Mouse (Mus musculus) heart, postnatal 0 days (tissue): ENCODE measurements around the gene Dlg3. TPM values are rescaled to one million over a fixed set of nuclear protein-coding genes. Genes with fewer than 3 reads are reported as not detected.

Source experiments
- ATAC-seq: fragments of 200-750 bp; cut with Nextera tagmentation; 2 replicates; pipeline ENCODE4 v1.8.0; 2017; ENCODE audit warnings: low read depth, moderate number of reproducible peaks, moderate library complexity; ENCODE audit not compliant: insufficient read depth
- DNase-seq: peaks from one replicate; pipeline ENCODE4 v3.0.0-alpha.2; 2016; ENCODE audit warnings: low spot score
- H3K27ac ChIP-seq: fragments of 300-500 bp; sonication (generic); 2 replicates; pipeline ENCODE4 v1.5.1; 2014; ENCODE audit warnings: low read depth, mild to moderate bottlenecking
- H3K27me3 ChIP-seq: fragments of 300-500 bp; sonication (generic); 2 replicates; pipeline ENCODE4 v1.6.1; 2014; ENCODE audit warnings: low read length, mixed read lengths; ENCODE audit not compliant: control insufficient read depth, insufficient read depth
- H3K36me3 ChIP-seq: fragments of 300-500 bp; sonication (generic); replicated peaks from 2 replicates; pipeline ENCODE4 v1.6.1; 2014; ENCODE audit warnings: low read length, mixed read lengths; ENCODE audit not compliant: control insufficient read depth, insufficient read depth
- H3K4me1 ChIP-seq: fragments of 300-500 bp; sonication (generic); 2 replicates; pipeline ENCODE4 v1.6.1; 2014; ENCODE audit warnings: antibody characterized with exemption; ENCODE audit not compliant: control insufficient read depth, insufficient read depth
- H3K4me2 ChIP-seq: fragments of 300-500 bp; sonication (generic); 2 replicates; pipeline ENCODE4 v1.6.1; 2014; ENCODE audit warnings: low read depth, mild to moderate bottlenecking, low read length, moderate library complexity
- H3K4me3 ChIP-seq: fragments of 300-500 bp; sonication (generic); 2 replicates; pipeline ENCODE4 v1.5.1; 2014; ENCODE audit warnings: low read depth, low read length
- H3K9ac ChIP-seq: fragments of 300-500 bp; sonication (generic); replicated peaks from 2 replicates; pipeline ENCODE4 v1.6.1; 2014; ENCODE audit warnings: low read depth, low read length, mixed read lengths
- H3K9me3 ChIP-seq: fragments of 300-500 bp; sonication (generic); replicated peaks from 2 replicates; pipeline ENCODE4 v1.6.1; 2016; ENCODE audit warnings: low read length; ENCODE audit not compliant: control insufficient read depth
- CTCF ChIP-seq: IDR thresholded peaks from 2 replicates; pipeline ENCODE4 v1.5.1; 2016; ENCODE audit warnings: antibody characterized with exemption, control low read depth, low read depth
- EP300 ChIP-seq: IDR thresholded peaks from 2 replicates; pipeline ENCODE4 v1.6.1; 2016; ENCODE audit warnings: antibody characterized with exemption, low read depth
- WGBS: fragments of 180-500 bp; shearing (Covaris S2); extraction: QIAGEN DNeasy Blood & Tissue Kit; methylation state at CpG from one replicate; pipeline ENCODE4 v1.1.7; 2014; 5-methylcytosine and 5-hydroxymethylcytosine counted together
- polyA plus RNA-seq: library from polyadenylated mRNA; unstranded; fragments of >200 nt; fragmentation: Nextera tagmentation; extraction: Ambion mirVana; gene quantifications from 2 replicates; pipeline ENCODE4 v1.2.1, GENCODE M21; 2015
- total RNA-seq: library from RNA; depleted of rRNA; stranded (reverse); fragments of >200 nt; gene quantifications from 2 replicates; pipeline ENCODE4 v1.2.3, GENCODE M21; 2014; ENCODE audit warnings: low replicate concordance

Dlg3 gene
- total and polyA plus RNA-seq, 2 experiments from 2014 or later = 0.52 to 14.6 TPM

GRCm38 (mm10) chrX:100776985-100777654 is 9.6 kb downstream of the Dlg3 start:
- ATAC-seq (peak; percentile 91), DNase-seq (peak; percentile 44)
- Histone ChIP-seq H3K27me3 (no peaks in the 10 kb centered on the region), H3K9me3 (no peaks in the 10 kb centered on the region), H3K4me2 (peak overlapping the region; percentile 72), H3K27ac (peak overlapping the region; percentile 81), H3K4me1 (no peaks in the 10 kb centered on the region), H3K9ac (peak overlapping the region; percentile 53), H3K4me3 (peak overlapping the region; percentile 61), H3K36me3 (no peaks in the 10 kb centered on the region)
- 36% methylated on average over 26 of the region's 49 CpGs for WGBS
- TF ChIP-seq EP300 (no peak), CTCF (no peak)

GRCm38 (mm10) chrX:100777655-100778234 is 10.2 kb downstream of the Dlg3 start:
- Histone ChIP-seq H3K4me2 (peak overlapping the region; percentile 72), H3K27me3 (no peaks in the 10 kb centered on the region), H3K27ac (peak overlapping the region; percentile 81), H3K9me3 (no peaks in the 10 kb centered on the region), H3K9ac (peak overlapping the region; percentile 53), H3K4me1 (no peaks in the 10 kb centered on the region), H3K36me3 (no peaks in the 10 kb centered on the region), H3K4me3 (peak overlapping the region; percentile 61)
- DNase-seq (no peak), ATAC-seq (no peak)
- WGBS = 24% methylated on average over 9 of the region's 10 CpGs
- TF ChIP-seq EP300 (no peak), CTCF (no peak)

GRCm38 (mm10) chrX:100778397-100778796 is 10.9 kb downstream of the Dlg3 start:
- TF ChIP-seq EP300 (no peak), CTCF (no peak)
- 39% methylated on average over 5 of the region's 5 CpGs for WGBS
- H3K9me3 ChIP-seq = no peaks in the 10 kb centered on the region
- peak overlapping the region; percentile 61; the same call in 1 of the 2 replicates for H3K4me3 ChIP-seq
- H3K9ac ChIP-seq = no peak overlapping the region
- H3K27ac ChIP-seq = 0 out of 2 replicates have a peak overlapping the region, but pooled peaks have one; percentile 7
- H3K4me1 ChIP-seq = no peaks in the 10 kb centered on the region
- H3K27me3 ChIP-seq = no peaks in the 10 kb centered on the region
- no peaks in the 10 kb centered on the region for H3K36me3 ChIP-seq
- ATAC-seq = no peak
- H3K4me2 ChIP-seq = peak overlapping the region; percentile 72
- no peak for DNase-seq

- no peaks in the 10 kb centered on the region for H3K4me1 ChIP-seq
- H3K4me3 ChIP-seq = no peak overlapping the region
- ATAC-seq = no peak
- no peaks in the 10 kb centered on the region for H3K9me3 ChIP-seq
- no peaks in the 10 kb centered on the region for H3K27me3 ChIP-seq
- 76% methylated on average over 4 of the region's 4 CpGs for WGBS
- no peaks in the 10 kb centered on the region for H3K36me3 ChIP-seq
- no peak overlapping the region for H3K9ac ChIP-seq
- DNase-seq = no peak
- H3K27ac ChIP-seq = no peak overlapping the region
- TF ChIP-seq CTCF (no peak), EP300 (no peak)
- no peak overlapping the region for H3K4me2 ChIP-seq
Observed at GRCm38 (mm10) chrX:100789322-100789721, 21.8 kb downstream of the Dlg3 start.

GRCm38 (mm10) chrX:100796041-100796740 is 28.7 kb downstream of the Dlg3 start:
- Histone ChIP-seq H3K9ac (no peak overlapping the region), H3K4me3 (no peak overlapping the region), H3K36me3 (no peaks in the 10 kb centered on the region), H3K9me3 (no peaks in the 10 kb centered on the region), H3K27ac (no peak overlapping the region), H3K27me3 (no peaks in the 10 kb centered on the region), H3K4me2 (no peak overlapping the region), H3K4me1 (0 out of 2 replicates have a peak, but pooled peaks cover 4% of the 10 kb centered on the region)
- TF ChIP-seq CTCF (no peak), EP300 (no peak)
- ATAC-seq = no peak
- WGBS = 61% methylated on average over 6 of the region's 6 CpGs
- no peak for DNase-seq
